Mouse (Mus musculus) MEL (cell line): ENCODE measurements at regions not wholly inside any gene's neighbourhood (a gene's known extent, or its start where the extent isn't known, plus 50 kb on each side); places are given as distances from the start of the nearest gene placed in this dataset.

Experiments
- BHLHE40 ChIP-seq: IDR thresholded peaks from 2 replicates; pipeline ENCODE4 v1.6.1; 2012; ENCODE audit warnings: low read depth, mild to moderate bottlenecking, inconsistent platforms, low read length, improper control_type of control experiment, borderline replicate concordance
- CTCF ChIP-seq, 3 experiments: IDR thresholded peaks in 2 of 3; conservative IDR thresholded peaks in 1 of 3; 2 replicates each; pipeline ENCODE4 v1.5.1; 2011 to 2012; ENCODE audit warnings: low read length in 3 of 3, low read depth in 2 of 3, mild to moderate bottlenecking in 2 of 3, improper control_type of control experiment in 1 of 3, inconsistent platforms in 1 of 3, mixed read lengths in 1 of 3, moderate library complexity in 1 of 3; ENCODE audit not compliant: control insufficient read depth in 1 of 3, insufficient read depth in 1 of 3, poor library complexity in 1 of 3, severe bottlenecking in 1 of 3
- EP300 ChIP-seq, 2 experiments: IDR thresholded peaks; 2 replicates each; pipeline ENCODE4 v1.6.1; 2011; ENCODE audit warnings: improper control_type of control experiment in 2 of 2, low read length in 2 of 2, low read depth in 1 of 2, mild to moderate bottlenecking in 1 of 2
- GATA1 ChIP-seq: IDR thresholded peaks from 2 replicates; pipeline ENCODE4 v1.6.1; 2011; ENCODE audit warnings: low read depth, low read length, improper control_type of control experiment
- HCFC1 ChIP-seq: IDR thresholded peaks from 2 replicates; pipeline ENCODE4 v1.6.1; 2012; ENCODE audit warnings: low read depth, mild to moderate bottlenecking, inconsistent platforms, low read length, improper control_type of control experiment, moderate library complexity
- MXI1 ChIP-seq: IDR thresholded peaks from 2 replicates; pipeline ENCODE4 v1.6.1; 2011; ENCODE audit warnings: mild to moderate bottlenecking, low read depth, low read length, improper control_type of control experiment
- MYC ChIP-seq: IDR thresholded peaks from 2 replicates; pipeline ENCODE4 v1.6.1; 2011; ENCODE audit warnings: low read depth, mild to moderate bottlenecking, low read length, improper control_type of control experiment, moderate library complexity
- NELFE ChIP-seq: IDR thresholded peaks from 2 replicates; pipeline ENCODE4 v1.6.1; 2011; ENCODE audit warnings: low read depth, low read length, improper control_type of control experiment
- POLR2A ChIP-seq, 2 experiments: IDR thresholded peaks; 2 replicates each; pipeline ENCODE4 v1.6.1; 2011 to 2012; ENCODE audit warnings: low read length in 2 of 2, mild to moderate bottlenecking in 2 of 2, control low read depth in 1 of 2, improper control_type of control experiment in 1 of 2, low read depth in 1 of 2, moderate library complexity in 1 of 2; ENCODE audit not compliant: control insufficient read depth in 1 of 2, insufficient read depth in 1 of 2, poor library complexity in 1 of 2
- ZMIZ1 ChIP-seq: IDR thresholded peaks from 2 replicates; pipeline ENCODE4 v1.6.1; 2012; ENCODE audit warnings: low read depth, mild to moderate bottlenecking, inconsistent platforms, low read length, improper control_type of control experiment, moderate library complexity

DNA sequence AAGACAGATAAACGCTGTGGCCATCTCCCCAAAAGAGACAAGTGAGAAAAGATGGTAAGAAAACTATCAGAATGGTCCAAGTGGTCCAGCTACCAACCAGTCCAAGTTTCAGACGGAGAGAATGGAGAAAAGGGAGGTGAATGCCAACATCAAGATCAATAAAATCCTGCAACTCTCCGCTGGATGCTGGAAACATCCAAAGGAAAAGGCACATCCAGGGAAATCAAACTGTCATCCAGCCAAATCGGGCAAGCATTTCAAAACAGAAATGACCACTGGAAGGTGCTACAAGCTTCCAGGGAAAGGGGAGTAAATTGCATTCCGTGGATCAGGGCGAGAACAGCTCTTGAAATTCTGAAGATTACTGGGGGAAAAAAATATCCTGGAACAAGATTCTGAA is 142.7 kb downstream of the Hs3st3b1 start:
- TF ChIP-seq CTCF (IDR thresholded peaks at IDR 0.05 in 2 of 3, conservative IDR thresholded peaks at IDR 0.05 in 1 of 3; ENCODE audit: control insufficient read depth in 1 of 3, insufficient read depth in 1 of 3, low read depth in 2 of 3, low read length in 3 of 3, poor library complexity in 1 of 3, severe bottlenecking in 1 of 3) (no peak), EP300 (IDR thresholded peaks at IDR 0.05; ENCODE audit: low read depth in 1 of 2, low read length in 2 of 2) (no peak), POLR2A (IDR thresholded peaks at IDR 0.05; ENCODE audit: control insufficient read depth in 1 of 2, insufficient read depth in 1 of 2, low read depth in 1 of 2, low read length in 2 of 2, poor library complexity in 1 of 2) (no peak), ZMIZ1 (no peak), NELFE (no peak), MXI1 (no peak), BHLHE40 (no peak), HCFC1 (no peak), MYC (no peak), GATA1 (no peak)
